Mouse (Mus musculus) retina, embryonic 14.5 days (tissue): ENCODE measurements around the gene Hdac9.

Source experiments
- DNase-seq: peaks from one replicate; pipeline ENCODE4 v3.0.0-alpha.2; 2015; ENCODE audit warnings: low spot score

Gene Hdac9

DNA sequence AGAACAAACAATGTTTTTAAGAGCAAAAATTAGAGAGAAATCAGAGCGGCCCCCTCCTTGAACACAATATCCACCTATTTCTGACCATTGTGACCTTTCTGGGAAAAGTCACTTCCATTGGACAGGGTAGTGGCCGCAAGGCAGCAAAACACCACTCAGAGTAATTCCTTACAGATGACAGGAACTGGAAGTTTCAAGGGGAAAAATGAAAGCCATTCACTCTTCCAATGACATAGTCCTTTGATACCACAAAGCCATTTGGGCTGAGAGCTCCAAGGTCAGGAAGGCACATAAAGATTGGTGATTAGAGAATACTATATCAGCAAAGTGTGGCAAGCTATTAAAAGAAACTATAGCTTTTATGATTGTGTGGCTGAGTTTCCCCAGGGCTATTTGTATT lies 574.1 kb downstream of the Hdac9 start:
- no peak for DNase-seq

DNA sequence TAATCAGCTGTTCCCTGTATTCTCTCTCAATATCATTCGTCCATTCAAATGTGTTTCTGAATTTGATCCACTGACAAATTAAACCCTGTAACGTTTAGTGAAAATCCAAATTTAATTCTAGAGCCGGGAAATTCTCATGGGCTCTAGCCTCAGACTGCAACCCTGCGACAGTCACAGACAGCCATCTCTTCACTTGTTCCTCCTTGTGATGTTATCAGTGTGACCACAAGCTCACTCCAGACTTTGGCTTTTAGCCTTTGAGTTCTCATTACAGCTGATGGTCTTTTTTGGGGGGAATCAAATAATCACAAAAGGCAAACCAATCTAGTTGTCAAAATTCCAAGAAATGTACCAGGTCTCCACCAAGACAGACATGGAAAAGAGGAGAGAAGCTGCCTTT lies 578.0 kb downstream of the Hdac9 start:
- no peak for DNase-seq

DNA sequence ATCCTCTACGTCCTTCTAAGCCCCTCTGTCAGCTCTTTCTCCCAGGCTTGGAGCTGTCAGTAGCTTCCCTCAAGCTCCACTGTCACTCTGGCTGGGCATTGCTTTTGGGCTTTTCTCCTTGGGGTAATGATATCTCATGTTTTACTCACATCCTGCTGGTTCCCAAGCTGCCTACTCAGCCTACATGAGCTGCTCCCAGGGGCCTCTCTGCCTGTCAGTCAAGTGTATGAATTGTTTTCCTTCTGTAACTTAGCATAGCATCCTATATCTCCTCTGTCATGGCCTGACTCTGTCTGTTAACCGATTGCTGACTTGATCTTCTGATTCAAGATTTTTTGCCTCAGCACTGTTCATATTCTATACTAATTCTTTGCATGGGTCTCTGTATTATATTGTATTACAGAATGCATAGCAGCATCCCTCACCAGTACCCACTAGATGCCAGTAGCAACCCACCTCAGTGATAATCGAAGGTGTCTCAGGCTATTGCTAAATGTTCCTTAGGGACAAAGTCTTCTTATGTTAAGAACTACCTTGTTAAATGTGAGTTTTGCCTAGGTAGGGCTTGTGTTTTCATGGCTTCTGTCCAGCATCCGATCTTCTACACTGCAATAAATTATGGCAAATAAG lies 582.3 kb downstream of the Hdac9 start:
- DNase-seq = peak; percentile 27

DNA sequence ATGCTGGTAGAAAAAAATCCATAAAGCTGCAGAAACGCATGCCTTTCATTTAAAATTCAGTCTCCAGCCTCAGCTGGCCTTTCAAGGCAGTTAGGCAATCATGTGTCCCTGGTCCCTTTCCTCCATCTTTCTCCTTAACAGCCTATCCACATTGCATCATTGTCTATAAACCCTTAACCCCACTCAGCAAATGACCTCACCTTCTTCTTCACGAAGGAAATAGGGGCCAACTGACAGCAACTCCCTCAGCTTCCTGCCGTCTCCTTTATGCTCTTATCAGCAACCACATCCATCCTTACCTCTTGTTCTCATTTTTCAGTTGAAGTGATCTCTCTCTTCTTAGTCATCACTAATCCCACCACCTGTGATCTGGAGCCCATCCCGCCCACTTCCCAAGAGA lies 584.0 kb downstream of the Hdac9 start:
- no peak for DNase-seq

DNA sequence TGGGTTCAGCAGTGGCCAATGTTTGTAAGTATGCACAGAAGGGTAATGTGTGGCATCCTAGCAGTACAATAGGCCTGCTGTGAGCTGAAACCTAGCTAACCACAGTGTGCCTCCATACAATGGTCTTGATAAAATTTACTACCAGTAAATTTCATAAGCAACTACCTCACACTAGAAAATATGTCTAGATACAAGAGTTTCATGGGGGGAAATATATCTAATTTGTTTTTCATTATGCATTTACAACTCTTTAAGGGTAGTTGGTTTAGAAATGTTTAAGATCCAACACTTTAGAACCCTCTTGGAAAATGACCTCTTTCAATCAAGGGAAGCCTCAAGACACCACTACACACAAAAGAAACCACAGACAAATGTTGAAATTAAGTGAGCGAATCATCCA lies 589.8 kb downstream of the Hdac9 start:
- DNase-seq = no peak

DNA sequence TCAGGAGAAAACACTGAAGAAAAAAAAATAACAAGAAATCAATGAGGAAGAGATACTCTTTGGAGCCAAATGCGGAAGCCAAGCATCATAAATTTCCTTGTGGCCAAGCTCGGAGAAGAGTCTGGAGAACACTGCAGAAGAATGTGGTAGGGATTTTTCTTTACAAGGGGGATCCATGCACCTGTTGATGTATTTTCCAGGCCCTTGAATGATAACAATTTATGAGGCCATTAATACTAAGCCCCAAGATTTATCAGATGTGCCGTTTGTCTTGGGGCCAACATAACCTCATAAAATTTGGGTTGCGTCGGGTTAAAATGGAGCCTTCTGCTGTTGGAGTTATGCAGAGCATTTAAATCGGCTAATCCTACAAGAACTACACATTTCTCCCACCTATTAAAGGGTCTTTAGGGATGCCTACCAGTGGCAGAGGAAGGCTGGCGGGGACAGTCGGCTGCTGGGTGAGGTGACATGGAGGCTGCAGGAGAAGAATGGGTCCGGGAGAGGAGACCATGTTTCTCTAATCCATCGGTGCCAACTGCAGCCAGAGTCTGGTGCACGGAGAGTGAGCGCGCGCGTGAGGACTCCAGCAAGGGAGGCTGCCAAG lies 604.7 kb downstream of the Hdac9 start:
- DNase-seq = no peak

DNA sequence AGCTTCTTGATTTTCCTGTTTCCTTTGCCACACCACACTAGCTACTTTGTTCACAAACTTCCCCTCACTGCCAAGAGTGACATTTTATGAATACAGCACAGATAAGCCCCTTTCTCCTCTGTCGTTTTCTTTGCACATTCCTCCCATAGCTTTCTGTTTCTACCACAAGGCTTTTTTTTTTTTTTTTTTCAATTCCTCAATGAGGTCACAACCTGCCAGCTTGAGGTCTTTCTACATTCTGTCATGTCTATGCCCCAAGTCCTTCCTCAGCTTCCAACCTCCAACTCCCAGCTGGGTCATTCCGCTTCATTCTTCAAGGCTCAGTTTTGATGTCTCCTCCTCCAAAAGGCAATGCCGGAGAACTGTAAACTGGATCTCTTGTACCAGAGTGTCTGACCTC lies 611.4 kb downstream of the Hdac9 start:
- DNase-seq = no peak

DNA sequence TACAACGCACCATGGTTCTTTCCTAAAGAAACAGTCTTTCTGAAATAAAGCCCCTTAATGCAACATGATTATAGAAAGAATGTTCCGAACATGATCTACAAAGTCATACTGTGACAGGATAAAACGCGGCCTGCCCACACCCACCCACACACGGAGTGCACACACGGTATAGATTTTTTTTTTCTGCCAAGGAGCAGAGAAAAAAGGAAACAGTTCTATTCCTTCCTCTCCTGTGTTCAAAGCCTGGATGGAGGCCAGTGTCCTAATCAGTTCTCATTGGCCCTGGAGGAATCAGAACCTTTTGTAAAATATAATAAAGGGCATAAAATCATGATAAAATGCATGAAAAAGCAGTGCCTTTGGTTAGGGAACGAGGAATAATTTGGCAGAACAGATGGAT lies 624.5 kb downstream of the Hdac9 start:
- DNase-seq = no peak

DNA sequence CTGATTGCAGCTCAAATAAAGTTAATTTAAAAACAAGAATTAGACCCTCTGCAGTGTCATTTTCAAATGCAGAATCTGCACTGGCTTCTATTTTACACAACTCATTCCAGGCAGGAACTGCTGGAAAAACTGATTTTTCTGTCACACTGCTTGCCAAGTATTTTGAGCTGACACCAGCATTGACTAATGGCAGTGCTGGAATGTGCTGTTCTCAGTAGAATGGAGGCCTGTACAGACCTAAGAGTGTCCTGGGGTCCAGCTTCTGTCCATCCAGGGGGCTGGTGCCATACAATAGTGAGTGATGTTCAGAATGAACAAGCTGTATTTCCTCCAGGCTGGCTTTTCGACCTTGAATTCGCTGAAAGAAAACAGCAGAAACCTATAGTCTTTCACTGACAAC lies 629.7 kb downstream of the Hdac9 start:
- no peak for DNase-seq

DNA sequence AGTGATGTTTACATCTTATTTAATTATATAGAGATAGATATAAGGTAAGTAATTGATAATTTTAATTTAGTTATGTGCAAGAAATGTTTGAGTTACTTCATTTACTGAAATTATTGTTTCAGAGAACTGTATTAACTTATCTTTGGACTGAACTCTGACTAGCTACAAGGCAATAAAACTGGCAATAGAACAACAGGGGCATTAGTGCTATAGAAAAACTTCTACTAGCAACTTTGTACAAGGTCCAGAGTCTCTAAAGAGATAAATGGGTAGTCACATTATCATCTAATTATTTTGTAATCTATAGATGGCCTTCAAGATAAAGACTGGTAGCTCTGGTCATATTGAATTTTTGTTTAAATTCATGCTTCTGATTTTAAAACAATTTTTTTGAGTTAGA lies 632.0 kb downstream of the Hdac9 start:
- no peak for DNase-seq

DNA sequence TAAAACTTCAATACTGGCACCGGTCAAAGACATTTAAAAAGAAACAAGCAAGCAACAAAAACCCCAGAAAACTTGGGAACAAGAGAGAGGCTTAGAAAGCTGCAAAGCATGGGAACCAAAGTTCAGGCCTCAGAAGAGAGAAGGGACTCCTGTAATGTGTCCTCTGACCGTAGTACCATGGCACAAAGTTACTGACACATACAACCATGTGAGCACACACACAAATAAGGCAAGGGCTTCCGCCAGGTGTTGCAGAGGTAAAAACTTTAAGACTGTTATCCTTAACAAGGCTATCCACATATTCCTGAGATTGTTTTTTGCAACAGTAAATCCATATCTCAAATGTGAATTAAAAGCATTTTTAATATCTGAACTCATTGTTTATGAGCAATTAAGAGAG lies 632.5 kb downstream of the Hdac9 start:
- DNase-seq = no peak

DNA sequence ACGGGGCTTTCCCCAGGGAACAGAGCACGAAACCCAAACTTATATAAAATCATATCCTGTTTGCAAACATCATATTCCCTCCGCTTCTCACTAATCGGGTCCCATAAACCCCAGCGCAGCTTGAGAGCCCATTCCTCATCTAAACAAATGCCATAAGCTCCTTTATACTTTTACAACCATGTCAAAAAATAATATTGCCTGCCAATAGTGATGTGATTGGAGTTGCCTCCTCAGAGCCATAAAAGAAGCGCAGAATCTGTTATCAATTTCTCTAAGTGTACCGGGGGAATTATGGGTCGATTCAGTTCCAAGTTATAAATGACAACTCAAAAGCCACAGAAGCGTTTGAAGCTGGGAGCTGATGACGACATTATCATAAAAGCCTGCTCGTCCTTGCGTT lies 638.1 kb downstream of the Hdac9 start:
- DNase-seq = no peak

DNA sequence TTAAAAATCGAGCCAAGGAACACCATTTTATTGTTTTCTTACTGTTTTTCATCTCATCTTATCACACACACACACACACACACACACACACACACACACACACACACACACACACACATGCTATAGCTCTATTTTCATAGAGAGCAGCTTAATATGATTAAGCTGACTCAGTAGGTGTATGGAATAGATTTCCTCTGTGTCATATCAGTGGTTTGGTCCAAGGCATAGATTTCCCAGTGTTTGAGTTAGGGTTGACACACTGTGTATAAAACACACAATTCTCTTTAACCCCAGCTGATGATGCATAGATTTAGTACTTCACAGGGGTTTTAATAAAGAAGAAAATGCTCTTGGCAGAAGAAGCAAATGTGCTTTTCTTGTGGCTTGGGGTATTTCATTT lies 643.1 kb downstream of the Hdac9 start:
- no peak for DNase-seq

DNA sequence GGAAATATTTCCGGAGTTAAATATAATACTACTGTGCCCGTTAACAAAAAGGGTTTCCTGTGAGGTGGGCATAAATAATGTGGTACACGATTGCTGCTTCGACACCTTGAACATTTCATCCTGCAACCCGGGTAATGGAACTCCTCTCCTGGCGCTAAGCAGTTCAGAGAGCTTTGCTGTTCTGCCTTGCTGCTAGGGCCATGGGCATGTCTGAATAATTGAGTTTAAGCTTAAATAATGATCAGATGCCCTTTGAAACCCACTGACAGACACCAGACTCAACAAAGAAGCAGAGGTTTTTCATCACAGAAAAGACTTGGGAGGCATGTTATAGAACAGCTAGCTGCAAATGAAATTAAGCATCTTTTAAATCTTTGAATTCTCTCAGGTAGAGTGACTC lies 646.8 kb downstream of the Hdac9 start:
- no peak for DNase-seq

DNA sequence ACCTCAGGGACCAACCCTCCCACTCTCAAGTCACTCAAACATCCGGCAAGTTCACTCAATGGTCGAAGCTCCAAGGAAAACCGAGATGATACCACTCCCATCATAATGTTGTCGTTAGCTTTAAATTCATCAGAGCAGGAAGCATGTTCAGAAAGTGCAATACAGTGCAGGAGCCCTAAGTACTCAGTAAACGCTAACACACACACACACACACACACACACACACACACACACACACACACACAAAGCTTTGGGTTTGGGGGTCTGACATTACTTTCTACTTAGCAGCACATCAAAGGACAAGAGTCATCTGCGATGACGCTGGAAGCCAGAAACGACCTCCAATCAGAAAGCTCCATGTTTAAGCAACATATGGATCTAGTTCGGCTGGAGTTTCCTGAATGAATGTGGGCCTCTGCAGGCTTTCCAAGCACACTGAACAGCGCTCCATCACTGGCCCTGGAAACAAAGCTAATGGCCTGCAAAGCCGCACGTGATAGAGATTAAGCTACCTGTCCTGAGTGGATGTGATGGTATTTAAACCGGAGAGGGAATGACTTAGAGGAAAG lies 647.3 kb downstream of the Hdac9 start:
- DNase-seq = no peak

DNA sequence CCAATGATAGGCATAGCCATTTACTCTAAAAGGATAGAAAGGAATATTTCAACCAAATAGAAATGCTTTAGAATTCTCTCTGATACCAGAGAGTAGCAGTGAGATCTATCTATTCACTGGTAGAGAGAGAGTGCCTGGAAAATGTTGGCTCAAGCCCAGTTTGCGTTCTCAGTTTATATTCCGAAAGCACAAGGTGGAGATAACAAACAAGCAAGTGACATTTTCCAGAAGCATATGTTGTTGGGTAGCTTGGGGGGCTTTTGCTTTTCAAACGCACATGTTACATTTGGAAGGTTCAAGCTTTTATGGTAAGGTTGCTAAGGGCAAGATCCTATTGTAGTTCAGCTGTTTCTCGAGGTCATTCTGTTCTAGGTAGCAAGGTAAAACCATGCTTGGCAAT lies 657.2 kb downstream of the Hdac9 start:
- no peak for DNase-seq

DNA sequence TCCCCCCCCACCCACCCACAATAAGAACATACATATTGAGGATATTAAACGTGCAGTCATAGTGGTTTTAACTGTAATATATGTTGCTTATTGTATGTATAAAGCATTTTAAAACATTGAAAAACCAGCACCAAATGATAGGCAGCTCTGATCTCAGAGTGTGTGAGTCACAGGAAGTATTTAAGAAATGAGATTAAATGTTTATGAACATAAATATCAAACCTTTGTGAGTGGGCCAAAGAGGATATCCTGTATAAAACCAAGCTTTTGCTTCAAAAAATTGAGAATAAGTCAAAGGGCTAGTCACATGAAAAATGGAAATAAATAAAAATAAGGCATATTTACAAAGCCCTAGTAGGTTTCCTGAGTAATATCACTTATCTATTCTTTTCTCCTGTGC lies 667.7 kb downstream of the Hdac9 start:
- DNase-seq = no peak

DNA sequence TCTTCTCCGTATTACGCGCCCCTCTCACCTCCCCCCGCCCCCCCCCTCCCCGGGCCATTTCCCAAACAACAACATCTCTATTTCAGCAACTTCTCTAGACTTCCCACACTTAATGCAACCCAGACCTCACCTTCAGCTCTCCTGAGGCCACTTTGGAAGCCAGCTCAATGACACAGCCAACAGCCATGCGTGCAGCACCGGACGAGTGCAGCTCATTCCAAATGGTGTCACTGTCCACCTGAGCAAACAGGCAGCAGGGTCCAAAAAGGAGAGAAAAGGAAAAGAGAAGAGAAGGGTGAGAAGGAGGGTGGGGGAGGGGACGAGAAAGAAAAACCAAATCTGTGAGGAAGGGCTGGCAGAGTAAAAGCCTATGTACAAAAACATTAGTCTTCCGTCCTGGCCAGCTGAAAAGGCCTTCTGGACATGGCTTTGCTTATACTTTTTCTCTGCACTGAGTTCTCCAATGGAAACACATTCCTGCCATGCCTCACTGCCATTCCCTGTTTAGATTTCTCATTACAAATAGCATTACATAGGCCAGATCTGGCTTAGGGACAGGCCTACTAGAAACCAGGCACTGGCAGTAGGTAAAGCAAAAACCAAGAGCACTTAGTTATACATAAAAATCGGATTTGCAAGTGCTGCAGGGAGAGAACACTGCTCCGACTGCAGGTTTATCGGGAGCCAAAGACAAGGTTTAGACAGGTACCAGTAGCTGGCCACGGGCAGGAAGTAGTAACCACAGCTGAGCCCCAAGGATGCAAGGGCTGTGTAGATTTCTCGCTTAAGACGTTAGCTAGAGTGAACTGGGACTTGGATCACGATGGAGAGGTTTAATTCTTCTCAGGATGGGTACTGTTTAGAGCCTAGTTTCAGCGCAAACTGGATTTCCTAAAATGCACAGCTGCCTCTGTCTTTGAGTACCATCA lies 668.4 kb downstream of the Hdac9 start:
- DNase-seq = no peak

DNA sequence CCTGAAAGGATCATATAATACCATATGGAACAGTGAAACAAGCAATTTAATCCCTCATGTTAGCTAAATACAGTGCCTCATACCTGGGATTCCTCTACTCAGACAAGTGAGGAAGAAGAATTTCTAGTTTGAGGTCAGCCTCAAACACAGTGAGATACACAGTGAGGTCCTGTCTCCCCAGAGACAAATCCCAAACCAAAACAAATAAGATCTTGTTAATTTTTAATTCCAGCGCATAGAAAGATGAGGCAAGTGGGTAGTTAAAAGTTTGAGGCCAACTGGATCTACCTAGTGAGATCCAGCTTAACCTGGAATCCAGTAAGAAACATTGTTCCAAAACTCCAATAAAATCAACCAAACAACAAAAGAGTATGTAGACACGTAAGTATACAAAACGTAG lies 678.1 kb downstream of the Hdac9 start:
- no peak for DNase-seq

DNA sequence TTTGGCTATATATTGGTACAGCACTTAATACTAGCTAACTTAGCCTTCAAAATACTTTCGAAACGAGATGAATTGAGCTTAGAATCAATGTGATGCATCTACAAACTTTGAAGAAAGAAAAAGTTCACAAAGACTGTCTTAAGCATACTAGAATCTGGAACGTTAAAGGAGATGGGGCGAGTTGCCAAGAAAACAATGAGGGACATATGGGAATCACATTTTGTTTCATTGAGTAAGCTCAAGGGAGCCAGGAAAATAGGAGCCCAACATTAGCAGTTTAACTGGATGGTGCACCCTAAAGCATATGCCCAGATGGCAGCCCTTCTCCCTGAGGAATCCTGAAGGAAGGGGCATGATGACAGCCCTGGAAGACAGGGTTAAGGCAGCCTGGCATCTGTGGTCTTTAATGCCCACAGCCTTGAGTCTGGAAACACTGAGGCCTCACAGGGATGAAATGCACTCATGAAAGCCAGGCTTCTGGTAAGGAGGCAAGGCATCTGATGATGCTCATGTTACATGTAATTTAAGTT lies 685.2 kb downstream of the Hdac9 start:
- no peak for DNase-seq

DNA sequence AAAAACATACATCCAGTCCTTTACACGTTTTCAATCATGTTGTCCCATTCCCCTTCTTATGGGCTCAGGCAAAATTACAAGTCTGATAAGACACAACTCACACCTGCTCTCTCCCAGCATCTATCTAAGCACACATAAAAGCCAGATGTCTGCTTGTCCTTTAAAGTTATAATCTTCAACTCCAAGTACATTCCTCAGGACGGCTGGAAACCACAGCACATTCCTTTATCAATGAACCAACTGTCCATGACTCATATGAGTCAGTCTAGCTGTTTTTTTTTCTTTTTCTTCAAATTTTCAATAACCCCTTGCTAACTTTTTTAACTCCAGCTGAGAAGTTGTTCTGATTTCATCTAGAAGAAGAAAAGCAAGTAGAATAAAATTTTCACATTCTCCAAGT lies 692.4 kb downstream of the Hdac9 start:
- DNase-seq = no peak

DNA sequence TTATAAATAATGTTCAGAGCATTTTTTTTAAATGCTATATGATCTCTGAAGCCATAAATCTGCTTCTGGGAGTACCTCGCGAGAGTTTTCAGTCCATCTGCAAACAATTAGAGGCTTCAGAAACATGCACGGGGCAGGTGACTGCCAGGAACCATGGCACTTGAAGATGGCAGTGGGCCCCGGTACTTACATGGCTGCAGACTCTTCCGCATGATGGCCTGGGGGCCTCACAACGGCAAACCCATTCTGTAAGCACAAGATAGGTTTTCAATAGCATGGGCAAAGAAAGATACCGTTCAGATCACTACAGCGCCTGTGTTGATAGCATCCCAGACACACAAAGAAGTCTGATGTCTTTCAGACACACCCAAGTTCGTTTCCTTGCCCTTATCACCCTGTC lies 695.9 kb downstream of the Hdac9 start:
- no peak for DNase-seq
